Mouse (Mus musculus): Measurements from ENCODE around the gene Ebf1.

The Ebf1 gene

GRCm38 (mm10) chr11:44612156-44612555 lies 5.0 kb upstream of the Ebf1 start:
- H3K27me3 ChIP-seq (ENCODE audit: control insufficient read depth, insufficient read depth, low read length, poor library complexity, severe bottlenecking) = no peaks in the 10 kb centered on the region
- peak; percentile 43 for DNase-seq (ENCODE audit: low read depth, low spot score)
- no peaks in the 10 kb centered on the region for H3K36me3 ChIP-seq (ENCODE audit: control insufficient read depth, insufficient read depth, low read length, poor library complexity, severe bottlenecking)

- Histone ChIP-seq H3K36me3 (ENCODE audit: control insufficient read depth, insufficient read depth, low read length, poor library complexity, severe bottlenecking) (no peaks in the 10 kb centered on the region), H3K27me3 (ENCODE audit: control insufficient read depth, insufficient read depth, low read length, poor library complexity, severe bottlenecking) (no peaks in the 10 kb centered on the region)
- DNase-seq (ENCODE audit: low read depth, low spot score) = peak; percentile 54
Observed at GRCm38 (mm10) chr11:44612681-44613410, 4.3 kb upstream of the Ebf1 start.

- DNase-seq (ENCODE audit: low read depth, low spot score) = no peak
- no peaks in the 10 kb centered on the region for H3K36me3 ChIP-seq (ENCODE audit: control insufficient read depth, insufficient read depth, low read length, poor library complexity, severe bottlenecking)
- no peaks in the 10 kb centered on the region for H3K27me3 ChIP-seq (ENCODE audit: control insufficient read depth, insufficient read depth, low read length, poor library complexity, severe bottlenecking)
Observed at GRCm38 (mm10) chr11:44613411-44614180, 3.5 kb upstream of the Ebf1 start.

- no peaks in the 10 kb centered on the region for H3K27me3 ChIP-seq (ENCODE audit: control insufficient read depth, insufficient read depth, low read length, poor library complexity, severe bottlenecking)
- no peak for DNase-seq (ENCODE audit: low read depth, low spot score)
- H3K36me3 ChIP-seq (ENCODE audit: control insufficient read depth, insufficient read depth, low read length, poor library complexity, severe bottlenecking) = peaks cover 3% of the 10 kb centered on the region; the same call in 1 of the 2 replicates
Observed at GRCm38 (mm10) chr11:44616078-44616787, 884 bp upstream of the Ebf1 start.

- H3K36me3 ChIP-seq (ENCODE audit: control insufficient read depth, insufficient read depth, low read length, poor library complexity, severe bottlenecking) = peaks cover 13% of the 10 kb centered on the region
- peak; percentile 72 for DNase-seq (ENCODE audit: low read depth, low spot score)
- no peaks in the 10 kb centered on the region for H3K27me3 ChIP-seq (ENCODE audit: control insufficient read depth, insufficient read depth, low read length, poor library complexity, severe bottlenecking)
Observed at GRCm38 (mm10) chr11:44617734-44618586, 843 bp downstream of the Ebf1 start.

- Histone ChIP-seq H3K36me3 (ENCODE audit: control insufficient read depth, insufficient read depth, low read length, poor library complexity, severe bottlenecking) (peaks cover 13% of the 10 kb centered on the region), H3K27me3 (ENCODE audit: control insufficient read depth, insufficient read depth, low read length, poor library complexity, severe bottlenecking) (no peaks in the 10 kb centered on the region)
- peak; percentile 51 for DNase-seq (ENCODE audit: low read depth, low spot score)
Observed at GRCm38 (mm10) chr11:44619131-44619886, 2.2 kb downstream of the Ebf1 start.

- DNase-seq (ENCODE audit: low read depth, low spot score) = peak; percentile 76
- peaks cover 13% of the 10 kb centered on the region for H3K36me3 ChIP-seq (ENCODE audit: control insufficient read depth, insufficient read depth, low read length, poor library complexity, severe bottlenecking)
- H3K27me3 ChIP-seq (ENCODE audit: control insufficient read depth, insufficient read depth, low read length, poor library complexity, severe bottlenecking) = no peaks in the 10 kb centered on the region
Observed at GRCm38 (mm10) chr11:44619887-44620693, 3.0 kb downstream of the Ebf1 start.

- Histone ChIP-seq H3K36me3 (ENCODE audit: control insufficient read depth, insufficient read depth, low read length, poor library complexity, severe bottlenecking) (peaks cover 13% of the 10 kb centered on the region), H3K27me3 (ENCODE audit: control insufficient read depth, insufficient read depth, low read length, poor library complexity, severe bottlenecking) (no peaks in the 10 kb centered on the region)
- no peak for DNase-seq (ENCODE audit: low read depth, low spot score)
Observed at GRCm38 (mm10) chr11:44620694-44621446, 3.8 kb downstream of the Ebf1 start.

GRCm38 (mm10) chr11:44621615-44622014 lies 4.5 kb downstream of the Ebf1 start:
- no peak for DNase-seq (ENCODE audit: low read depth, low spot score)
- Histone ChIP-seq H3K27me3 (ENCODE audit: control insufficient read depth, insufficient read depth, low read length, poor library complexity, severe bottlenecking) (no peaks in the 10 kb centered on the region), H3K36me3 (ENCODE audit: control insufficient read depth, insufficient read depth, low read length, poor library complexity, severe bottlenecking) (peaks cover 14% of the 10 kb centered on the region)

GRCm38 (mm10) chr11:44622023-44622731 lies 5.1 kb downstream of the Ebf1 start:
- peaks cover 14% of the 10 kb centered on the region for H3K36me3 ChIP-seq (ENCODE audit: control insufficient read depth, insufficient read depth, low read length, poor library complexity, severe bottlenecking)
- peak; percentile 72 for DNase-seq (ENCODE audit: low read depth, low spot score)
- no peaks in the 10 kb centered on the region for H3K27me3 ChIP-seq (ENCODE audit: control insufficient read depth, insufficient read depth, low read length, poor library complexity, severe bottlenecking)

- Histone ChIP-seq H3K36me3 (ENCODE audit: control insufficient read depth, insufficient read depth, low read length, poor library complexity, severe bottlenecking) (peaks cover 20% of the 10 kb centered on the region), H3K27me3 (ENCODE audit: control insufficient read depth, insufficient read depth, low read length, poor library complexity, severe bottlenecking) (no peaks in the 10 kb centered on the region)
- peak; percentile 95 for DNase-seq (ENCODE audit: low read depth, low spot score)
Observed at GRCm38 (mm10) chr11:44624564-44624963, 7.4 kb downstream of the Ebf1 start.

- H3K36me3 ChIP-seq (ENCODE audit: control insufficient read depth, insufficient read depth, low read length, poor library complexity, severe bottlenecking) = peaks cover 22% of the 10 kb centered on the region
- no peak for DNase-seq (ENCODE audit: low read depth, low spot score)
- H3K27me3 ChIP-seq (ENCODE audit: control insufficient read depth, insufficient read depth, low read length, poor library complexity, severe bottlenecking) = no peaks in the 10 kb centered on the region
Observed at GRCm38 (mm10) chr11:44626065-44626464, 8.9 kb downstream of the Ebf1 start.

Data from splenic B cell, adult 2 months (primary cell).